Mouse (Mus musculus) hindbrain, embryonic 15.5 days (tissue): Measurements from ENCODE around the gene Frmd4a. TPM values are rescaled to one million over a fixed set of nuclear protein-coding genes. Genes with fewer than 3 reads are reported as not detected.

Experiments used
- ATAC-seq: fragments of 200-750 bp; cut with Nextera tagmentation; 2 replicates; pipeline ENCODE4 v1.8.0; 2017; ENCODE audit warnings: low read depth, moderate number of reproducible peaks, moderate TSS enrichment; ENCODE audit not compliant: low FRiP score
- H3K27ac ChIP-seq: fragments of 300-500 bp; sonication (generic); replicated peaks from 2 replicates; pipeline ENCODE4 v1.5.1; 2015; ENCODE audit warnings: mild to moderate bottlenecking, inconsistent platforms
- H3K27me3 ChIP-seq: fragments of 300-500 bp; sonication (generic); 2 replicates; pipeline ENCODE4 v1.6.1; 2015; ENCODE audit warnings: control low read depth, inconsistent platforms
- H3K36me3 ChIP-seq: fragments of 300-500 bp; sonication (generic); 2 replicates; pipeline ENCODE4 v1.6.1; 2015; ENCODE audit warnings: control low read depth, inconsistent platforms
- H3K4me1 ChIP-seq: fragments of 300-500 bp; sonication (generic); replicated peaks from 2 replicates; pipeline ENCODE4 v1.6.1; 2015; ENCODE audit warnings: control low read depth, inconsistent platforms
- H3K4me2 ChIP-seq: fragments of 300-500 bp; sonication (generic); 2 replicates; pipeline ENCODE4 v1.6.1; 2015; ENCODE audit warnings: moderate library complexity, mild to moderate bottlenecking, inconsistent platforms
- H3K4me3 ChIP-seq: fragments of 300-500 bp; sonication (generic); 2 replicates; pipeline ENCODE4 v1.5.1; 2015; ENCODE audit warnings: mild to moderate bottlenecking, inconsistent platforms
- H3K9ac ChIP-seq: fragments of 300-500 bp; sonication (generic); 2 replicates; pipeline ENCODE4 v1.6.1; 2015; ENCODE audit warnings: inconsistent platforms
- H3K9me3 ChIP-seq: fragments of 300-500 bp; sonication (generic); 2 replicates; pipeline ENCODE4 v1.6.1; 2016; ENCODE audit warnings: control low read depth, inconsistent platforms
- WGBS: fragments of 180-500 bp; shearing (Covaris S2); methylation state at CpG from one replicate; pipeline ENCODE4 v1.1.7; 2015; 5-methylcytosine and 5-hydroxymethylcytosine counted together
- polyA plus RNA-seq: library from polyadenylated mRNA; unstranded; fragments of >200 nt; fragmentation: Nextera tagmentation; extraction: Ambion mirVana; gene quantifications from 2 replicates; pipeline ENCODE4 v1.2.1, GENCODE M21; 2015

The Frmd4a gene
- polyA plus RNA-seq, 1 experiment from 2014 or later, result 56.1 TPM

DNA sequence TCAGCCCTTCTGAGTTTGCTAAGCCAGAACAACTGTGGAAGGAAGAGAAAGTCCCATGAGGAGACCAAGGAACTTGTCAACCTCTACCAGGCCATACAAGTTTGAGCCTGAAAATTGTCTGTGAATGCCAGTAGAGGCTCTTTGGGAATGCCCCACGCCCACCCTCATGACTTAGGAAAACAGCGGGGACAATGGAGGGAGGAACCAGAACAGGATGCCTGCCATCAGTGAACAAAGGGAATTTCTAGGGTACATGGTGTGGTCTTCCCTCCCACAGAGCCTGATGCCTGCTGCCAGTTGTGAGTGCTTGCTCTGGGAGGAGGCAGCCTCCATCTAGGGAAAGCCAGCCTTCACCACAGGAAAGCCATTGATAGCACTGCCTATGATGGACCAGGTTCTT lies 557.6 kb downstream of the Frmd4a start:
- 0 out of 2 replicates have a peak overlapping the region, but pooled peaks have one; percentile 17 for H3K27ac ChIP-seq
- peaks cover 38% of the 10 kb centered on the region for H3K36me3 ChIP-seq
- no peak overlapping the region for H3K9ac ChIP-seq
- H3K4me1 ChIP-seq, result peaks cover 16% of the 10 kb centered on the region; the same call in 1 of the 2 replicates
- H3K4me2 ChIP-seq, result no peak overlapping the region
- H3K9me3 ChIP-seq, result no peaks in the 10 kb centered on the region
- H3K4me3 ChIP-seq, result no peak overlapping the region
- no peaks in the 10 kb centered on the region for H3K27me3 ChIP-seq
- 39% methylated on average over 2 of the region's 2 CpGs for WGBS
- ATAC-seq, result no peak

GRCm38 (mm10) chr2:4575975-4576374 lies 558.5 kb downstream of the Frmd4a start:
- Histone ChIP-seq H3K36me3 (peaks cover 38% of the 10 kb centered on the region), H3K27me3 (no peaks in the 10 kb centered on the region), H3K4me1 (peaks cover 20% of the 10 kb centered on the region), H3K9ac (no peak overlapping the region), H3K4me2 (no peak overlapping the region), H3K4me3 (no peak overlapping the region), H3K27ac (no peak overlapping the region), H3K9me3 (no peaks in the 10 kb centered on the region)
- 89% methylated on average over 7 of the region's 7 CpGs for WGBS
- ATAC-seq, result no peak

DNA sequence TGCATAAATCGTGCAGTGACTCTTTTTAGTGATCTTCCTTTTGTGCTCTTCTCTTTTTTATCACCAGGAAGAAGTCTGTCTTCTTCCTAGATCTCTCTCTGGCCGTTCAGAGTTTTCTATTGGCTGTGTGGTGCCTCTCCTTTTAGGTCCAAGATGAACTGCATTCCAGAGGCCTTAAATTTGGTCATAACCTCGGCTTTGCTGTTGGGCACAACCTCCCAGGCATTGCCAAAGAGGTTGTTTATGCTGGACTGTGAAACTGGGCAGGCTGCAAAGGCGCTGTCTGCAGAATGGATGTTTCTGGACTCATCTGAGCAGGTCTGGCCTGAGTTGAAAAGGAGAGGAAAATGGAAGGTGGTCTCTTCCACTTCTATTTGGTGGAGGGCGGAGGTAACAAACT lies 560.8 kb downstream of the Frmd4a start:
- H3K9ac ChIP-seq, result no peak overlapping the region
- no peak for ATAC-seq
- H3K4me2 ChIP-seq, result no peak overlapping the region
- WGBS, result 87% methylated on average over 5 of the region's 5 CpGs
- peaks cover 20% of the 10 kb centered on the region for H3K4me1 ChIP-seq
- no peaks in the 10 kb centered on the region for H3K9me3 ChIP-seq
- no peak overlapping the region for H3K27ac ChIP-seq
- no peaks in the 10 kb centered on the region for H3K27me3 ChIP-seq
- no peak overlapping the region for H3K4me3 ChIP-seq
- H3K36me3 ChIP-seq, result peaks cover 27% of the 10 kb centered on the region

DNA sequence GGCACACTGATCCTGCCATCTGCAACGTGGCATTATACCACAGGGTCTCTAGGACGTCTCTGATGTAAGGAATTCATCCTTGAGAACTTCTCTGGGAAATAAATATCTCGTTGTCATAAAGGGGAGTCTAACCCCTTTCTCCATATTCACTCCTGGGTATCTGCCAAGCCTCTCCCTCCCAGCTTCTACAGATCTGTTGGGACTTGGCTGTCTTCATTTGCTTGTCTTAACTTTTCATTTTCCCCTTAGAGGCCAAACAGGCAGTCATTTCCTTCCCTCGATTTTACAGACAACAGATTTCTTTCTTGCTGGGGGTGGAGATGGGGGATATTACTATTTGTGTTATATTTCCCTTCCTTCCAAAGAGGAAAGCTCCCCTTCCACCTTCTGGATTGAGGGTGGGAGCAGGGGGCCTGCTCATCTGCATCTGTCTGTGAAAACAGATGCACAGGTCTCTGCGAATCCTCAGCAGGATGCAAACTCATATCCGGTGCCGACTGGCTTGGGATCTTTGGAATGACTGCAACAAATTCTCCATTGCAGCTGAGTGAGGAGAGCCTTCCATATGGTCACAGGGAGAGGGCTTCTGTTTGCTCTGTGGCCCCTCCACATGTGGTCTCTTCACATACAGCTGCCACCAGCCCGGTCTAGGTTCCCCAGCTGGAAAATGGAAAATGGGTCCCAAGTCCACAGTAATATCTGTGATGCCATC lies 562.0 kb downstream of the Frmd4a start:
- H3K27ac ChIP-seq, result peak overlapping the region; percentile 60
- peaks cover 16% of the 10 kb centered on the region; the same call in 1 of the 2 replicates for H3K36me3 ChIP-seq
- no peak for ATAC-seq
- no peak overlapping the region for H3K9ac ChIP-seq
- peaks cover 20% of the 10 kb centered on the region for H3K4me1 ChIP-seq
- no peaks in the 10 kb centered on the region for H3K9me3 ChIP-seq
- no peak overlapping the region for H3K4me3 ChIP-seq
- no peaks in the 10 kb centered on the region for H3K27me3 ChIP-seq
- WGBS, result 61% methylated on average over 8 of the region's 8 CpGs
- no peak overlapping the region for H3K4me2 ChIP-seq

DNA sequence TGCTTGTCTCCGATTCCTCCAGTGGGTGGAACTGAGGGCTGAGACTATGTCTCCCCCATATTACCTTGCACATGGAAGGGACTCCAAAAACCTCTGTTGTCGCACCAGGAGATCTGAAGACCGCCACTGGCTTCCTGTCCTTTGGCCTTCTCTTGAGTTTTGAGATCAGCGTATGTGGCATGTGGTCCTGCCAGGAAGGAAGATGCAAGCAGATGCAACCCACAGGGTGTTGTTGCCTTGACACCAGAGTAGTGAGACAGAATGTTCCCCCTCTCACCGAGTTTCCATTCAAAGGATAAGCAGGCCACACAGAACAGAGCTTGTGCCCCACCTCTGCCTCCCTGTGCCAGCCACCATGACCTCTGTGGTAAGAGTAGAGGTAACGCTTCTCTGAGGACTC lies 563.1 kb downstream of the Frmd4a start:
- Histone ChIP-seq H3K9ac (no peak overlapping the region), H3K4me3 (no peak overlapping the region), H3K4me2 (no peak overlapping the region), H3K4me1 (peaks cover 20% of the 10 kb centered on the region), H3K27me3 (no peaks in the 10 kb centered on the region), H3K36me3 (peaks cover 8% of the 10 kb centered on the region; the same call in 1 of the 2 replicates), H3K27ac (peak overlapping the region; percentile 60; the same call in 1 of the 2 replicates), H3K9me3 (no peaks in the 10 kb centered on the region)
- WGBS, result 75% methylated on average over 6 of the region's 6 CpGs
- no peak for ATAC-seq

DNA sequence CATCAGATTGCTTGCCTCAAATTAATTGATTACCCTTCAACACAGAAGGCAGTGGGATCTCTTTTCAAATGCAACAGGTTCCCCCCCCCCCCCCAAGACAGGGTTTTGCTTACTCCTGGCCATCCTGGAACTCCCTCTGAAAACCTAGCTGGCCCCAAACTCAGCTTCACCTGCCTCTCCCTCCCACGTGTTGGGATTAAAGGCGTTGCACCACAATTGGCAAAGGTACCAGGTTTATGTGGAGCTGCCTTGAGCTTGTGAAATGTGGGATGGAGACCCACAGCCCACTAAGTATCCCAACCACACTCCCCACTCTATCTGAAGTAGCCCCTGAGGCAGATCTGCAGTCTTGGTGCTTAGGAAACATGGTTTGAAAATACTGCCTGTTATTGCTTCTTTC lies 565.4 kb downstream of the Frmd4a start:
- H3K4me1 ChIP-seq, result peaks cover 20% of the 10 kb centered on the region
- H3K4me2 ChIP-seq, result no peak overlapping the region
- peaks cover 15% of the 10 kb centered on the region; the same call in 1 of the 2 replicates for H3K36me3 ChIP-seq
- WGBS, result 79% methylated on average over 2 of the region's 2 CpGs
- H3K9me3 ChIP-seq, result no peaks in the 10 kb centered on the region
- H3K27ac ChIP-seq, result no peak overlapping the region
- no peak overlapping the region for H3K9ac ChIP-seq
- no peak for ATAC-seq
- H3K27me3 ChIP-seq, result no peaks in the 10 kb centered on the region
- no peak overlapping the region for H3K4me3 ChIP-seq

GRCm38 (mm10) chr2:4584252-4584651 lies 566.7 kb downstream of the Frmd4a start:
- H3K27me3 ChIP-seq, result no peaks in the 10 kb centered on the region
- H3K36me3 ChIP-seq, result peaks cover 20% of the 10 kb centered on the region
- H3K27ac ChIP-seq, result no peak overlapping the region
- ATAC-seq, result no peak
- 76% methylated on average over 5 of the region's 5 CpGs for WGBS
- H3K4me2 ChIP-seq, result no peak overlapping the region
- no peak overlapping the region for H3K4me3 ChIP-seq
- H3K9ac ChIP-seq, result no peak overlapping the region
- H3K9me3 ChIP-seq, result no peaks in the 10 kb centered on the region
- peaks cover 20% of the 10 kb centered on the region for H3K4me1 ChIP-seq

DNA sequence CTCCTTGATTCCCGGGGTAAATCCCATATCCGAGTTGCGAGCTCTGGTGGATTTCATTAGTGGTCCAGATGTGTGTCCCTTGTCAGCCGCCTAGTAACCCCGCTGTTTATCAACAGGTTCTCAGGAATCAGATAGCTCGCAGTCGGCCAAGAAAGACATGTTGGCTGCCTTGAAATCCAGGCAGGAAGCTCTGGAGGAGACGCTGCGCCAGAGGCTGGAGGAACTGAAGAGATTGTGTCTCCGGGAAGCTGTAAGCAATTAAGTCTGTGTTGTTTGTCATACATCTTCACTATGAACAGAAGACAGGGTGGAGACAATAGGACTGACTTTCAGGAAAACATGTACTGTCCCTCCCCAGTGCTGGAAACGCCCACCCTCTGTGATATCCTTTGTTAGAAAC lies 568.7 kb downstream of the Frmd4a start:
- 65% methylated on average over 11 of the region's 11 CpGs for WGBS
- H3K4me1 ChIP-seq, result 0 out of 2 replicates have a peak, but pooled peaks cover 8% of the 10 kb centered on the region
- no peak overlapping the region for H3K27ac ChIP-seq
- H3K36me3 ChIP-seq, result peaks cover 29% of the 10 kb centered on the region
- no peak for ATAC-seq
- H3K4me2 ChIP-seq, result no peak overlapping the region
- no peak overlapping the region for H3K9ac ChIP-seq
- H3K4me3 ChIP-seq, result no peak overlapping the region
- no peaks in the 10 kb centered on the region for H3K9me3 ChIP-seq
- H3K27me3 ChIP-seq, result no peaks in the 10 kb centered on the region

GRCm38 (mm10) chr2:4587685-4588409 lies 570.3 kb downstream of the Frmd4a start:
- WGBS, result 70% methylated on average over 13 of the region's 13 CpGs
- peak; percentile 39; the same call in 1 of the 2 replicates for ATAC-seq
- Histone ChIP-seq H3K4me2 (no peak overlapping the region), H3K4me3 (no peak overlapping the region), H3K27me3 (no peaks in the 10 kb centered on the region), H3K9ac (no peak overlapping the region), H3K9me3 (no peaks in the 10 kb centered on the region), H3K36me3 (peaks cover 45% of the 10 kb centered on the region), H3K27ac (0 out of 2 replicates have a peak overlapping the region, but pooled peaks have one; percentile 7), H3K4me1 (0 out of 2 replicates have a peak, but pooled peaks cover 8% of the 10 kb centered on the region)

DNA sequence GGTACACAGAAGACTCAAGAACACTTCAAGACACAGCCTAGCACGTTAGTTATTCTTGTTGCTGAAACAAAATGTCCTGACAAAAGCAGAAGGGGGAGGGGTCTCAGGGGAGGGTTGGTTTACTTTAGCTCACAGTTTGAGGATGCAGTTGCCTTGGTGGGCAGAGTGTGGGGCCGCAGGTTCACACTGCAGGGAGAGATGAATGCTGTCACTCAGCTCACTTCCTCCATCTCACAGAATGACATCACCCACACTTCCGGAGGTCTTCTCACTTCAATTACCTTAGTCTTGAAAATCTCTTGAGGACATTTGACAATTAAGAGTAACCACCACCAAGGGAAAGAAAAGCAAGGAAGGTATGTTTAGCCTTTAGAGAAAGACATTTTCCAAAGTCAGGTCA lies 574.1 kb downstream of the Frmd4a start:
- WGBS, result 70% methylated on average over 3 of the region's 3 CpGs
- peaks cover 59% of the 10 kb centered on the region for H3K36me3 ChIP-seq

GRCm38 (mm10) chr2:4592666-4593065 lies 575.1 kb downstream of the Frmd4a start:
- no peaks in the 10 kb centered on the region for H3K27me3 ChIP-seq
- peaks cover 60% of the 10 kb centered on the region for H3K36me3 ChIP-seq
- WGBS, result 94% methylated on average over 7 of the region's 7 CpGs
- 0 out of 2 replicates have a peak, but pooled peaks cover 7% of the 10 kb centered on the region for H3K4me1 ChIP-seq
- no peaks in the 10 kb centered on the region for H3K9me3 ChIP-seq
- no peak overlapping the region for H3K4me2 ChIP-seq
- ATAC-seq, result no peak
- H3K27ac ChIP-seq, result 0 out of 2 replicates have a peak overlapping the region, but pooled peaks have one; percentile 1
- H3K9ac ChIP-seq, result no peak overlapping the region
- no peak overlapping the region for H3K4me3 ChIP-seq

More for the DNA sequence above, 574.1 kb downstream of the Frmd4a start:
- Histone ChIP-seq H3K9me3 (no peaks in the 10 kb centered on the region), H3K27me3 (no peaks in the 10 kb centered on the region), H3K27ac (no peak overlapping the region), H3K9ac (no peak overlapping the region), H3K4me1 (0 out of 2 replicates have a peak, but pooled peaks cover 8% of the 10 kb centered on the region), H3K4me3 (no peak overlapping the region), H3K4me2 (no peak overlapping the region)
- no peak for ATAC-seq

DNA sequence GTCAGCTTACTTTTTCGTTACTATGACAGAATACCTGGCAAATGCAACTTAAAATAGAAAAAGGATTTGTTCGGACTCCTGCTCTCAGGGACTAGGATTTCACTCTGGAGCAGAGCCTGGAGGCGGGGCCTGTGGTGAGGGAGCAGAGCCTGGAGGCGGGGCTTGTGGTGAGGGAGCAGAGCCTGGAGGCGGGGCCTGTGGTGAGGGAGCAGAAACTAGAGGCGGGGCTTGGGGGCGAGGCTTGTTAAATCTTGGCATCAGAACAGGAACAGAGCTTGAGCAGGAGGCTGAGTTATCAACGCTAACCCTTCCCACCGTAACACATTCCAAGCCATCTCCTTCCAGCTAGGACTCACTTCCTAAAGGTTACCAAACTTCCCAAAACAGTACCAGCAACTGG lies 575.9 kb downstream of the Frmd4a start:
- H3K4me2 ChIP-seq, result no peak overlapping the region
- no peaks in the 10 kb centered on the region for H3K27me3 ChIP-seq
- no peaks in the 10 kb centered on the region for H3K9me3 ChIP-seq
- H3K4me1 ChIP-seq, result 0 out of 2 replicates have a peak, but pooled peaks cover under 1% of the 10 kb centered on the region
- no peak for ATAC-seq
- H3K36me3 ChIP-seq, result peaks cover 64% of the 10 kb centered on the region
- no peak overlapping the region for H3K27ac ChIP-seq
- no peak overlapping the region for H3K9ac ChIP-seq
- H3K4me3 ChIP-seq, result no peak overlapping the region
- WGBS, result 32% methylated on average over 9 of the region's 9 CpGs
